Mouse (Mus musculus) WW6 (cell line): ENCODE measurements at regions not wholly inside any gene's neighbourhood (a gene's known extent, or its start where the extent isn't known, plus 50 kb on each side); places are given as distances from the start of the nearest gene placed in this dataset.

ENCODE experiments used
- DNase-seq: peaks from one replicate; pipeline ENCODE4 v3.0.0-alpha.2; 2013; ENCODE audit warnings: low read depth, low spot score

DNA sequence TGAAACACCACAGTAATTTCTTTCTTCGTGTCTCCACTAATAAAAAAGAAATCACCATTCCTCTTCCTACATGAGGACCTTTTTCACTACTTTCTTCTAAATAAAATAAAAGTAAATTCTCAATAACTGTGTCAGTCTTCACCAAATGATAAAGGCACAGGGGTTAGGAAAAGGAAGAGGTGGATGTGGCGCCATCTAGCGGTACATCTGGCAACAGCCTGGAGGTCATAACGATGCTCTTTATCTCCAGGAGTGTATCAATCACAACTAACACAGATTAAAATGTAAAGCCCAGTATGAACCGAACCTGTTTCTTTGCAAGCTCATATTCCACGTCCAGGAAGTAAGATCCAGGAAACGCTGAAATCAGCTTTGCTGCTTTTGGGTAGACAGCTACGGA, 793.0 kb downstream of the Gm7489 start:
- DNase-seq: peak; percentile 13
